Mouse (Mus musculus) bone marrow macrophage, adult 2 months (primary cell): ENCODE results near the gene Jade2. TPM values are rescaled to one million over a fixed set of nuclear protein-coding genes. Genes with fewer than 3 reads are reported as not detected.

Source experiments
- H3K27ac ChIP-seq: 2 replicates; pipeline ENCODE4 v1.5.1; 2012; ENCODE audit warnings: low read depth, low read length; ENCODE audit not compliant: insufficient read depth
- H3K4me1 ChIP-seq: 2 replicates; pipeline ENCODE4 v1.6.1; 2012; ENCODE audit warnings: low read length; ENCODE audit not compliant: control insufficient read depth, insufficient read depth
- H3K4me3 ChIP-seq: 2 replicates; pipeline ENCODE4 v1.5.1; 2012; ENCODE audit warnings: mild to moderate bottlenecking, low read length, moderate library complexity; ENCODE audit not compliant: insufficient read depth
- CTCF ChIP-seq: IDR thresholded peaks from 2 replicates; pipeline ENCODE4 v1.5.1; 2012; ENCODE audit warnings: low read depth, mild to moderate bottlenecking, low read length, moderate library complexity
- POLR2A ChIP-seq: IDR thresholded peaks from 2 replicates; pipeline ENCODE4 v1.6.1; 2012; ENCODE audit warnings: mild to moderate bottlenecking, low read depth, low read length, borderline replicate concordance
- polyA plus RNA-seq: library from polyadenylated mRNA; stranded (reverse); fragments of >200 nt; gene quantifications from 2 replicates; pipeline ENCODE4 v1.2.4, GENCODE M21; 2012; ENCODE audit not compliant: missing spikeins, insufficient read depth, insufficient read length

Jade2 gene
- polyA plus RNA-seq: 13.4 and 14.6 TPM in 2 replicates

DNA sequence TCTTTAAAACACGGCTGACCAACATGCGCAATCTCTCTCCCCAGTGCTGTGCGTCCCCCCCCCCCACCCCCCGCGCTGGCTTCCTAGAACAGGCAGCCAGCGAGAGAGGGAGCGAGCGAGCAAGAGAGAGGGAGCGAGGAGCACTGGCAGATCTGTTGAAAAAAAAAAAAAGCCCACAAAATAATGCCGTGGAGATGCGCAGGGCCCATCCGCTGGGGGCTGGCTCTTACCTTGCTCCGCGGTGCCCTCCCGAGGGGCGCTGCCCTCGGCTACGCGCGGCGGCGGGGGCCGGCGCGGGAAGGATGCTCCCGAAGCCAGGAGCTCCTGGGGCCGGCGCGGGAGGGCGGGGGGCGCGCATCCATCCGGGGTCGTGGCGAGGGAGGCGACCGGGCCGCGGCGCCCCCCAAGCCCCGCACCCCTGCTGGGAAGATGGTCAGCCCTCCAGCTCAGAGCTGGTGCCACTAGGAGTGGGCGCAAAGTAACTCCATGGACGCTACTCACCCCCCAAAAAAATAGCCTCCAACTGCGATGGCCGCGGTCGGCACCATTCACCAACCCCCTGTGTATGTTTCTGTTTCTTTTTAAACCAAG lies at the start of gene Jade2:
Gene Jade2, minus strand, starts transcription at position 573 of the 591 bp plus-strand sequence.
- Histone ChIP-seq H3K27ac (peak within 1 kb of the TSS; percentile 96), H3K4me1 (peaks cover 24% of the 10 kb centered on the region), H3K4me3 (peak within 1 kb of the TSS; percentile 95)
- TF ChIP-seq CTCF (no peak), POLR2A (no peak)

DNA sequence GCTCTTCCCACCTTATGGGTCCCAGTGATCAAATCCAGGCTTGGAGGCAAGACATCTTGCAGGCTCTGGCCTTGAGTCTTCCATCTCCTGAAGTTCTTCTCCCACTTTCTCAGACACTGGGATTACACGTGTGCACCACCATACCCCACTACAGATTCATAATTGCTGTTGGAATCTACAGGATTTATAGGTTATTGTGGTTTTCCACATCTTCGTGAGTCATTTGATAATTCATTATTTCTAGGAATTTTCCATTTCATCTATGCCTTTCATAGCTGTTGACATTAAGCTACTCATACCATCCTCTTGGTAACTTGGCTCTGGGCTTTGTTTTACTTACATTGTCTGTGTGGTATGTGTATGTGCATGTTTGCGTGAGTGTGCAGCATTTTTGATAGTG lies 46.8 kb upstream of the Jade2 start:
- TF ChIP-seq POLR2A: no peak
- no peak for TF ChIP-seq CTCF
- Histone ChIP-seq H3K4me1 (no peaks in the 10 kb centered on the region), H3K27ac (no peak overlapping the region), H3K4me3 (no peak overlapping the region)

DNA sequence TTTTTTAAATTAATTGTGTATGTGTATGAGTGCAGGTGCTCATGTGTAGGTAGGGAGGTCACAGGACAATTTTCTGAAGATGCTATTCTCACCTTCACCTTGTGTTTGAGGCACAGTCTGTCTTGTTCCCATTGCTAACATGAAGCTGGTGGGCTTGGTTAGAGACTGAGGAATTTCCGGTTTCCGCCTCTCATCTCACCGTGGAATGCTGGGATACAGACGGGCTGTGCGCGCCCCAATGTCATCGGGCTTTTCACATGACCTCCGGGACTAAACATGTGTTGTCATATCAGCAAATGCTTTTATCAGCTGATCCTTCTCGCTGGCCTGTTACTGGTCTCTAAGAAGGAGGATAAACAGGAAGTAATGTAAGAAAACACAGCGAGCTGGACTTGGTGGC lies 42.2 kb upstream of the Jade2 start:
- Histone ChIP-seq H3K27ac (no peak overlapping the region), H3K4me3 (no peak overlapping the region), H3K4me1 (no peaks in the 10 kb centered on the region)
- TF ChIP-seq POLR2A (no peak), CTCF (no peak)

DNA sequence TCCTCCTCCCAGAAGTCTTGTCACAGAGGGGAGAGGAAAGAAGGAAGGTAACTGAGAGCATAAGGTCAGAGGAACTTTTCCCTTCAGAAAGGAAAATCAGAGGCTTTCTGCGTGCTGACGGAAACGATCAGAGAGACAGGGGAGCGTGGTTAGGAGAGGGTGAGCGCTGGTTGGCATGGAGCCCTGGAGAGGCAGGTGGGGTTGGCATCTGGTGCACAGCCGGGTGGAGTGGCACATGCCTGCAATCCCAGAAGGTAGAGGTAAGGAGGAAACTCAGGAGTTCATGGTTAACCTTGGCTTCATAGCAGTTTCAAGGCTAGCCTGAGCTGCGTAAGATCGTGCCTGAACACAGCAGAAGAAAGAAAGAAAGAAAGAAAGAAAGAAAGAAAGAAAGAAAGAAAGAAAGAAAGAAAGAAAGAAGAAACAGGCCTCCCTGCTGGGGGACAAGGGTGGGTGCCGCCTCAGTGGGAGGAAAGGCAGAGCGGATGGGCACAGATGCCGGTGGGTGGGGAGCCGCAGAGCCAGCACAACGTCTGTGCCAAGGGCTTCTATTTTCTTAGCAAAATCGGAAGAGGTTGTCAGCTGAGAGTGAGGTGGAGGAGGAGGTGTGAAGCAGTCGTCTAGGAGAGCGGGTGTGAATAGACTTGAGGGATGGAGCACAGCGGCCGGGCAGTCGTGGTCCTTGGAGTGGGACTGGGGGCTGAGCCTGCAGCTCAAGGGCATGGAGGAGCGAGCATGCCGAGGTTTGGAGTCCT lies 41.0 kb upstream of the Jade2 start:
- Histone ChIP-seq H3K4me3 (no peak overlapping the region), H3K27ac (no peak overlapping the region), H3K4me1 (no peaks in the 10 kb centered on the region)
- TF ChIP-seq POLR2A: no peak
- TF ChIP-seq CTCF: no peak

DNA sequence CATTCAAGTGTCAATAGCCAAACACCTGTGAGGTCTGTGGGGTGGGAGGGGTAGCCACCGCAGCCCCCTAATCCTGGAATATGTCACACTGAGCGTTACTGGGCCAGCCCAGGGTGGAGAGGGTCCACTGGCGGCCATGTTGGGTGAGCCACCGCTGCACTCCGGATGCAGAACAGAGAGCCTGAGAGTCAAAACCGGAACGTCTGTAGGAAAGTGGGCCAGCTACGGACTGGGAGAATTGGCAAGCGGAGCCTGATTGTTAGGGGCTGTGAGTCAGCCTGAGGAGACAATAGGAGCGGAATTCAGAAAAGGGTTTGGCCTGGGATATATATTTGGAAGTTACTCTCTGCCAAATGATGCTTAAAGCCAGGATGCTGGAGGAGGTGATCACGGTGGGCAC lies 39.9 kb upstream of the Jade2 start:
- H3K27ac ChIP-seq: no peak overlapping the region
- no peaks in the 10 kb centered on the region for H3K4me1 ChIP-seq
- H3K4me3 ChIP-seq: no peak overlapping the region
- TF ChIP-seq POLR2A (no peak), CTCF (no peak)

DNA sequence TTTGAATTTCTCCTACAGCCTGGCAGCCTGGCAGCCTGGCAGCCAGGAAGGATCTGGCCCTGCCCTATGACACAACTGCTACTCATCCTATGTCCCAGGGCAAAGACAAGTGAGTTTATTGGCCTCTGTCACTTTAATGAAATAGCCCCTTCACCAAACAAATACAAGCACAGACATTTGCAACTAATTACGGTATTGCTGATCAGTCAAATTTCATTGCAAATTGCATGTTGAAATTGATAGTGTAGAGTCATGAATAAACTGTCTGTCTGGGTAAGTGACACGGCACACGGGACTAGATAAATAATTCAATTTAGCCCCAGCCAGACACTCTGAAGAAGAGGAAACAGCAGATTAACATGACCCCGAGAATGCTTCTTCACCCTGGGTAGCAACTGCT lies 38.6 kb upstream of the Jade2 start:
- H3K27ac ChIP-seq: no peak overlapping the region
- no peaks in the 10 kb centered on the region for H3K4me1 ChIP-seq
- H3K4me3 ChIP-seq: no peak overlapping the region
- no peak for TF ChIP-seq CTCF
- no peak for TF ChIP-seq POLR2A

DNA sequence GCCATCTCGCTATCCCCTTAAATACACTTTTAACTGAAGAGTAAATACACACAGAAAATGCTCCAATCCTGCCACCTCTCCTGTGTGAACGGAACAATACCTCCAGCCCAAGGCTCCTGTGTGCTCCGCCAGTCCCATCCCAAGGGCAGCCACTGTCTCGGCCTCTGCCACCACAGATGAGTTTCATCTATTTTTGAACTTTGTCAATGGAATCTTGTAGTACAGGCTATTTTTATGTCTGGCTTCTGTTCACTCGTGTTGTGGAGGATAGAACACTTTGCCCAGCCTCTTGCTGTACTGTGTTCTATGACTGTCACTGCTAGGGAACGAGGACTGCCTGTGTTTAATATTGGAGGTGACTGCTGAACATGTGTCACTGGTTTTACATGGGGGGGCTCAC lies 28.2 kb upstream of the Jade2 start:
- no peak for TF ChIP-seq CTCF
- TF ChIP-seq POLR2A: no peak
- peaks cover 22% of the 10 kb centered on the region for H3K4me1 ChIP-seq
- H3K27ac ChIP-seq: no peak overlapping the region
- no peak overlapping the region for H3K4me3 ChIP-seq

DNA sequence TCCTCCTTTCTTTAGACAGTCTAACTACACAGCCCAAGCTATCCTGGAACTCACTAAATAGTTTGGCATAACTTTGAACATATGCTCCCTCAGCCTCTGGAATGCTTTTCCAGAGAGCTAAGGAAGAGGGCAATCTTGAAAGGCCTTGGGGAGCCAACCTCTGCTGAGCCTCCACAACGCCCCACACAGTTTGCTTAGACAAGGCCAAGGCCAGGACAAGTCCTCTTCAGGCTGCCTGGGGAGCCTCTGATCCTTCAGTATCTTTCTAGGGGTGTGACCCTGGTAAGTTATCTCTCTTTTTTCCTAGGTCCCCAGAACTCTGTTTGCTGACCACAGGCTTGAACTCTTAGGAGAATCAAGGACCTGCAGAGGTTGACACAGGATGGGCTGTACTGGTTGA lies 26.6 kb upstream of the Jade2 start:
- H3K27ac ChIP-seq: no peak overlapping the region
- H3K4me3 ChIP-seq: no peak overlapping the region
- H3K4me1 ChIP-seq: peaks cover 24% of the 10 kb centered on the region
- TF ChIP-seq CTCF (no peak), POLR2A (no peak)

DNA sequence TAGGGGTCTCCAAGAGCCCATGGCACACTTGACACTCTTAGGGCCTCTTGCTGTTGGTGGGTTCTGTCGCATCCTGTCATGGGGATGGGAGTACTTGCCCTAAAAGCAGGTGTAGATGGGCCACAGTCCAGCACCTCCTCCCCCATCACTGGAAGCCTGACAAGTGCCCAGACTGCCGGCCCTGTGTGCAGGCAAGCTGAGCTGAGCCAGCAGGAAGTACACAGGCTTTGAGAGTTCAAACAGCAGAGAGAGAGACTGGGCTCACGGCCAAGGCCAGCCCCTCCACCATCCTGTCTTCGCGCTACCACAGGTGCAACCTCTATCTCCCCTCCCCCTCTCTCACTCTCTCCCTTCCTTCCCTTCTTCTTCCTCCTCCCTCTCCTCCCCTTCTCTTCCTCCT lies 26.2 kb upstream of the Jade2 start:
- H3K27ac ChIP-seq: no peak overlapping the region
- TF ChIP-seq POLR2A: no peak
- TF ChIP-seq CTCF: no peak
- H3K4me3 ChIP-seq: no peak overlapping the region
- peaks cover 24% of the 10 kb centered on the region for H3K4me1 ChIP-seq

DNA sequence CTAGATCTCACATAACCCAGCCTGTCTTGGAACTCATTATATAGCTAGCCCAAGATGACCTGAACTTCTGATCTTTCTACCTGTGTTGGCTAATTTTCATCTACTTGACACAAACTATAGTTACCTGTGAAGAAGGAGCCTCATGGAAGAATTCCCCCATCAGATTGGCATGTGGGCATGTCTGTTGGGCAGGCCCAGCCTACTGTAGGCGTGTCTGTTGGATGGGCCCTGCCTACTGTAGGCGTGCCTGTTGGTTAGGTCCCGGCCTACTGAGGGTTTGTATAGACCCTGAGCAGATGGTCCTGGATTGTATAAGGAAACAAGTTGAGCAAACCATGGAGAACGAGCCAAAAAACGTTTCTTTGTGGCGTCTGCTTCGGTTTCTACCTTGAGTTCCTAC lies 24.3 kb upstream of the Jade2 start:
- no peak for TF ChIP-seq POLR2A
- no peak for TF ChIP-seq CTCF
- H3K4me3 ChIP-seq: no peak overlapping the region
- H3K4me1 ChIP-seq: peaks cover 30% of the 10 kb centered on the region
- no peak overlapping the region for H3K27ac ChIP-seq
